Mouse (Mus musculus) mature B cell (primary cell): ENCODE data around the gene 1700016H13Rik.

Source experiments
- in situ Hi-C: fragments of 300-500 bp; cut with MboI; formaldehyde crosslinking; loops from 2 replicates; pipeline ENCODE4 v1.14.3; 2019

The 1700016H13Rik gene

GRCm38 (mm10) chr5:103603115-103603893 is 52.5 kb downstream of the 1700016H13Rik start:
- in situ Hi-C loops: no loop called here

- in situ Hi-C loops: no loop called here
Observed at GRCm38 (mm10) chr5:103598881-103599280, 56.9 kb downstream of the 1700016H13Rik start.

GRCm38 (mm10) chr5:103598264-103598663 is 57.5 kb downstream of the 1700016H13Rik start:
- in situ Hi-C loops: no loop called here
